14 mouse cellular contexts compared by ENCODE assay signal in the genomic region with DNA sequence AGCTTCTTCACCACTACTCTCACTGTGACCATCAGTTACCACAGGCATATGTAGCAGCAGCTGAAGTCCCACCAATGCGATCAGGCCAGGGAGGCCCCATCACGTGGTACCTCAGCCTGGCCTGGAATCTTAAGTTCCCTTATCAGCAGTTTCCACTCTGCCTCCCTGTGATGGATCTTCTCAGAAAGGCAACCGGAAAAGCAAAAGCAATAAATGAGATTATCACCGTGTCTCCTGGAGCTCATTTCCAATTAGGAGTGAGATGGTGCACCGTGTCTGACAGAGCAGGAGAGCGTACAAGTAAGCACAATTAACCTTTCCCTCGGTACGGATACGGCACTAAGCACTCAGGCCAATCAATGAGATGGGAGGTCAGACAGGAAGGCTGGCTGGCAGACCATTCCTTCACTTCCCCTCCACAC. TPM values are rescaled to one million over a fixed set of nuclear protein-coding genes. Genes with fewer than 3 reads are reported as not detected.
DNase-seq lines count a peak whose midpoint lies in the region; ATAC-seq and TF ChIP-seq lines count a peak whose summit lies in the region.
"Had no signal": no experiment of that assay in that cellular context is flagged by ENCODE, and none has a peak within 500 bp of the region (broad histone marks: within the 10 kb centered on the region; RNA-seq: fewer than 3 reads in every experiment).

No protein-coding gene starts in this region.

- no peak overlapping the region for H3K27ac ChIP-seq in heart, adult 2 months
- H3K27ac ChIP-seq in midbrain, embryonic 11.5 days (ENCODE audit: low read depth, low read length): no peak overlapping the region
- H3K27ac ChIP-seq in midbrain, embryonic 10.5 days (replicated peaks): no peak overlapping the region
- peak overlapping the region; percentile 86 for H3K27ac ChIP-seq in liver, embryonic 15.5 days (replicated peaks)
- H3K27ac ChIP-seq: limb, embryonic 15.5 days had no signal

- WGBS in heart, adult 2 months: 17% methylated on average over 9 of the region's 9 CpGs
- WGBS in midbrain, embryonic 11.5 days: 83% methylated on average over 9 of the region's 9 CpGs
- WGBS in midbrain, embryonic 10.5 days: 82% methylated on average over 9 of the region's 9 CpGs
- WGBS in liver, embryonic 15.5 days (ENCODE audit: insufficient replicate concordance): 19% methylated on average over 9 of the region's 9 CpGs

- no peak for TF ChIP-seq EP300 in heart, adult 2 months (IDR thresholded peaks at IDR 0.05; ENCODE audit: insufficient read depth, low read depth, low read length)

- no peak overlapping the region for H3K4me3 ChIP-seq in heart, adult 2 months
- H3K4me3 ChIP-seq in midbrain, embryonic 11.5 days (ENCODE audit: low read depth, low read length): no peak overlapping the region
- H3K4me3 ChIP-seq in midbrain, embryonic 10.5 days: no peak overlapping the region
- peak overlapping the region; percentile 44 for H3K4me3 ChIP-seq in liver, embryonic 15.5 days (replicated peaks)
- H3K4me3 ChIP-seq: limb, embryonic 15.5 days; megakaryocyte, embryonic 14.5 days had no signal

- H3K9me3 ChIP-seq in midbrain, embryonic 11.5 days (ENCODE audit: control insufficient read depth, low read length): no peaks in the 10 kb centered on the region
- H3K9me3 ChIP-seq in midbrain, embryonic 10.5 days (replicated peaks): no peaks in the 10 kb centered on the region
- H3K9me3 ChIP-seq in liver, embryonic 15.5 days (replicated peaks): no peaks in the 10 kb centered on the region
- H3K9me3 ChIP-seq: limb, embryonic 15.5 days had no signal

- H3K4me2 ChIP-seq in midbrain, embryonic 11.5 days: no peak overlapping the region
- peak overlapping the region; percentile 61 for H3K4me2 ChIP-seq in liver, embryonic 15.5 days
- H3K4me2 ChIP-seq: limb, embryonic 15.5 days had no signal

- H3K4me1 ChIP-seq in heart, adult 2 months (ENCODE audit: control insufficient read depth, insufficient read depth, low read length): no peaks in the 10 kb centered on the region
- H3K4me1 ChIP-seq in midbrain, embryonic 11.5 days (ENCODE audit: control insufficient read depth, insufficient read depth, low read length): no peaks in the 10 kb centered on the region
- no peaks in the 10 kb centered on the region for H3K4me1 ChIP-seq in midbrain, embryonic 10.5 days
- H3K4me1 ChIP-seq in liver, embryonic 15.5 days (replicated peaks): peaks cover 33% of the 10 kb centered on the region
- H3K4me1 ChIP-seq: limb, embryonic 15.5 days had no signal

- H3K27me3 ChIP-seq in heart, adult 2 months (ENCODE audit: control insufficient read depth, insufficient read depth, low read length): no peaks in the 10 kb centered on the region
- no peaks in the 10 kb centered on the region for H3K27me3 ChIP-seq in midbrain, embryonic 11.5 days (ENCODE audit: control insufficient read depth, insufficient read depth, low read length)
- no peaks in the 10 kb centered on the region for H3K27me3 ChIP-seq in midbrain, embryonic 10.5 days (ENCODE audit: low read depth, poor library complexity, severe bottlenecking)
- H3K27me3 ChIP-seq in liver, embryonic 15.5 days: no peaks in the 10 kb centered on the region
- H3K27me3 ChIP-seq: limb, embryonic 15.5 days had no signal

- H3K36me3 ChIP-seq in heart, adult 2 months (ENCODE audit: control insufficient read depth, insufficient read depth, low read length): no peaks in the 10 kb centered on the region
- H3K36me3 ChIP-seq in midbrain, embryonic 11.5 days (ENCODE audit: control insufficient read depth, insufficient read depth, low read length): no peaks in the 10 kb centered on the region
- H3K36me3 ChIP-seq in midbrain, embryonic 10.5 days: no peaks in the 10 kb centered on the region
- no peaks in the 10 kb centered on the region for H3K36me3 ChIP-seq in liver, embryonic 15.5 days (replicated peaks)
- H3K36me3 ChIP-seq: limb, embryonic 15.5 days had no signal

- no peak for TF ChIP-seq CTCF in heart, adult 2 months (IDR thresholded peaks at IDR 0.05)

- H3K79me2 ChIP-seq in heart, adult 2 months (replicated peaks; ENCODE audit: control insufficient read depth, insufficient read depth, low read length): no peaks in the 10 kb centered on the region

- intact Hi-C loops in heart, adult 2 months (cut with DNase I): no loop called here

- ATAC-seq in midbrain, embryonic 11.5 days (ENCODE audit: low FRiP score): peak; percentile 52; the same call in 1 of the 2 replicates
- ATAC-seq in liver, embryonic 15.5 days (ENCODE audit: insufficient read depth): peak; percentile 96

- TF ChIP-seq POLR2A in heart, adult 2 months (IDR thresholded peaks at IDR 0.05; ENCODE audit: insufficient read depth, low read depth, low read length): no peak

- no peak overlapping the region for H3K9ac ChIP-seq in heart, adult 2 months (ENCODE audit: low read depth, low read length)
- no peak overlapping the region for H3K9ac ChIP-seq in midbrain, embryonic 11.5 days (ENCODE audit: low read length)
- H3K9ac ChIP-seq in liver, embryonic 15.5 days: peak overlapping the region; percentile 44; the same call in 1 of the 2 replicates
- H3K9ac ChIP-seq: limb, embryonic 15.5 days had no signal

- DNase-seq in heart, adult 11 months: peak; percentile 23
- DNase-seq in heart, adult 2 months: no peak
- no peak for DNase-seq in midbrain, embryonic 11.5 days (ENCODE audit: low spot score, missing footprints)
- no peak for DNase-seq in midbrain, embryonic 10.5 days (ENCODE audit: low spot score)
- no peak for DNase-seq in gastrocnemius, postnatal 4 days (ENCODE audit: low spot score in 2 of 2)
- DNase-seq in urinary bladder, postnatal 10 days (ENCODE audit: low spot score): no peak
- DNase-seq in adrenal gland, adult 2 months: no peak
- DNase-seq: gastrocnemius, postnatal 10 days; kidney, adult 9 months; right cerebral cortex, postnatal 25 days had no signal

RNA-seq across cellular contexts. Expression of gene Gcnt4, which starts 47.4 kb away (rescaled TPM):
- total RNA-seq in heart, adult 2 months (2021): under 1 TPM; 0.11 to 0.13 TPM
- polyA plus RNA-seq in heart, adult 2 months (2012; rRNA removed): 0.03 and 0.04 TPM in 2 replicates
- 0.25 and 0.29 TPM in 2 replicates for polyA plus RNA-seq in midbrain, embryonic 11.5 days (2014; fragmentation: Nextera tagmentation; extraction: Ambion mirVana)
- 0.41 and 0.81 TPM in 2 replicates for polyA plus RNA-seq in midbrain, embryonic 10.5 days (2016; fragmentation: Nextera tagmentation; extraction: Ambion mirVana)
- 0.90 and 1.3 TPM in 2 replicates for polyA plus RNA-seq in liver, embryonic 15.5 days (2015; fragmentation: Nextera tagmentation; extraction: Ambion mirVana)
- total RNA-seq in gastrocnemius, postnatal 4 days (2021): under 1 TPM; 0.29 to 0.36 TPM
- total RNA-seq in adrenal gland, adult 2 months (2021): under 1 TPM; 0.10 to 0.69 TPM
- 0.11 and 0.33 TPM in 2 replicates for polyA plus RNA-seq in adrenal gland, adult 2 months (2012; rRNA removed)
- total RNA-seq: neutrophil, adult 5-6 weeks had no signal
